Mouse (Mus musculus) cerebellum, adult 2 months (tissue): ENCODE data around the gene Pik3r5.

Experiments
- CTCF ChIP-seq: fragments of 200-500 bp; IDR thresholded peaks from 2 replicates; pipeline ENCODE4 v1.5.1; 2011; ENCODE audit warnings: low read depth, mild to moderate bottlenecking, control low read depth, low read length, moderate library complexity, borderline replicate concordance; ENCODE audit not compliant: insufficient read depth
- POLR2A ChIP-seq: fragments of 200-500 bp; IDR thresholded peaks from 2 replicates; pipeline ENCODE4 v1.6.1; 2011; ENCODE audit warnings: low read length, control low read depth, borderline replicate concordance; ENCODE audit not compliant: insufficient read depth

DNA sequence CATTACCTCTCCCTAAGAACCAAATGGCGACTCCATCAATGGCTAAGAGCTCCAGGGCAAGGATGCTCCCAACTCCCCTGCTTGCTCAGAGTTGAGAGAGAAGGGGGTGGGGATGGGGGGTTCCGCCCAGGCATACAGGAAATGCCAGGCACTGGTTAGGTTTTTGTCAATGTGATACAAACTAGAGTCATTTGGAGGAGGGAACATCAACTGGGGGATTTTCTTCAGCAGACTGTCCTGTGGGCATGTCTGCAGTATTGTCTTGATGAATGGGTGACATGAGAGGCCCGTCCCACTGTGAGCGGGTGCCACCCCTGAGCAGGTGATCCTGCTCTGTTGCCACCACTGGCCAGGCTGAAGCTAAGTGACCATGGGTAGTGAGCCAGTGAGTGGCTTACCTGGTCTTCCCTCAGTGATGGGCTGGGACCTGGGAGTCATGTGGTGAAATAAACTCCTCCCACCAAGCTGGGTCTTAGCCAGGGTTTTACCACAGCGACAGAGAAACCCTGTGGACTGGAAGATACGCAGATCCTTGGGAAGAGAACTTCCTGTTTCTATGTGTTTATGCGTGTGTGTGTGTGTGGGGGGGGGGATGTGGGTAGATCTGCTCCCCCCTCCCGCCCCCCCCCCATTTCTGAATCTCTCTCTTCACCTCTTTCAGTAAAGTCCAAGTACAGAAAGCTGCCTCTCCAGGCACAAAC lies 67.2 kb downstream of the Pik3r5 start:
- TF ChIP-seq POLR2A (no peak), CTCF (no peak)
